Mouse (Mus musculus) heart, adult 11 months (tissue): ENCODE measurements around the gene Kcnk2.
"Not testable (repeated sequence)": the region's sequence is repeated elsewhere in the genome, so short reads cannot be mapped to it uniquely, and the experiment has no call there.

ENCODE experiments used
- DNase-seq: peaks from one replicate; pipeline ENCODE4 v3.0.0; 2022

Kcnk2 gene

DNA sequence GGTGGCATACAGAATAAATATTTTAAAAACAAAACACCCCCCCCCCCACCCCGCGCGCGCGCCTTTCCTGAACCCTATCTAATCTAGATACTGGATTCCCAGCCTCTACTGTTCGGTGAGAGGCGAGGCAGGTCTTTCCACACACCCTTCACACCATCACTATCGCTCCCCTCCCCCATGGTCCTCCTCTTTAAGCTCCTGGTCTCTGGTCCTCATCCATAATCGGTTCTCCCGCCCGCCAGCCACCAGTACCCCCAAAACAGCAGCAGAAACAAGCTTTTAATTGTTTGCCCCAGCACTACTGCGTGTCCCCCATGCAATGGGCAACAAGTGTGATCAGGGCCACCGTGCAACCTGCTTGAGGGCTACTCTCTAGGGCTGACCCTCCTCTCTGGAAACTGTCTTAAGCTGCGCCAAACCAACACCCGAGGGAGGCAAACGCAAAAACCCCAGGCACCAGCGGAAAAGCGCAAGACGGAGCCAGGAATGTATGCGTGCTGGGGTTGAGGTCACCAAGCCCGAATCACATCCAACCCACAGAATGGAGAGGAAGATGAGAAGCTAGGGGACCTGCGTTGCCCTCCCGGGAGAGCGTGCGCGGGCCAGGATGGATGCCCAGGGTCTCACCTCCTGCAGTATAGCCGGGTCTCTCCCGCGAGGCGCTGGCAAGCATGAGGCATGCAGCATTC lies 59.5 kb downstream of the Kcnk2 start:
- DNase-seq: peak; percentile 90

- DNase-seq: peak; percentile 91
Measured at GRCm38 (mm10) chr1:189341381-189341917, 60.6 kb downstream of the Kcnk2 start.

DNA sequence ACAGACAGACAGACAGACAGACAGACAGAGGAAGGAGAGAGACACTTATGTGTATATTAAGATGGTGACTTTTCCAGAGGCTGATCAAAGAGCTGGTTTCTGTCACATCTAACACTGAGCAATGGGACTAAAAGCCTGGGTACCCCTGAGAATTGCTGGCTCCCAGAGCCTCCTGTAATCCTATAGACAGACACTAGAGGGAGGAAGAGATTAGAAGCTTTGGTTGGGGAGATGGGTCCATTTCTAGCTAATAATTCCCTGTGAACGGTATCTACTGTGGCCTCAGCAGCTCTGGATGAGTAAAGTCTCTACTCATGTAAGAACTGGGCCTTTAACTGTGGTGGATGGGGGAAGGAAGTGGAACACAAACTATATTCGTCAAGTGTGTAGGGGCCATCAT lies 86.2 kb downstream of the Kcnk2 start:
- no peak for DNase-seq

DNA sequence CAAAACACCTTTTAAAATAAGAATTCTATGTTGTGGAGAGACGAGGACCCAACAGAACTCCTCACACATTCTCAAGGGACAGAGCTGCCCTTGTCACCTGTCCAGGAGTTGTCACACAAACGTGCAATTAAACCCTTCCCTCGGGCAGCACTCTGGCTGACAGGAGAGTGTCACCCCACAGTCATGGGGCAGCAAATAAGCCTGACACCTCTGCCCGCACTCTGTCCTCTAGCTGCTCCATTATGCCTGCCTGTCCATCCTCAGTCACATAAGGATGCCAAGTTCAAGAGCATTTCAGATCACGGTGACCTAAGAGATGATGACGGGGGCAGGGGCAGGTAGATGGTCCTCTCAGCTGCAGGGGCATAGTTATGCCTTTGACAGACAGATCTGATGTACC lies 87.6 kb downstream of the Kcnk2 start:
- DNase-seq: no peak

DNA sequence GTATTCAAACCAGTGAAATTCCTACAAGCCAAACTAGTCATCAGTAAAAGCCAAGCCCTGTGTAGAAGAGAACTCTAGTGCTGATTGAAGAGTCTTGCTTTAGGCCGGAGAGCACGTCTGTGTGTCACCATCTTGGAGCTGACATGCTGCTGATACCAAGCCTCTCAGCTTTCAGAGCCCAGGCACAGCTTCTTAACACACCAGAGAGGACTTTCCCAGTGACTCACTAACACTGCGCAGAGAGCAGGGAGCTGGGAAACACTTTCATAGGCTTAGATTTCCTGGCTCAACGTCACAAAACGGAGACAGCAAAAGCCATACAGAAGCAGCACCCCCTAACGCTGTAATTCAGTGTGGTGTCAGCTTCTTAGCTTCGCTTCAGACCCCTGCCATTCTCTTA lies 88.3 kb downstream of the Kcnk2 start:
- no peak for DNase-seq

GRCm38 (mm10) chr1:189310145-189310544 lies 91.9 kb downstream of the Kcnk2 start:
- no peak for DNase-seq

DNA sequence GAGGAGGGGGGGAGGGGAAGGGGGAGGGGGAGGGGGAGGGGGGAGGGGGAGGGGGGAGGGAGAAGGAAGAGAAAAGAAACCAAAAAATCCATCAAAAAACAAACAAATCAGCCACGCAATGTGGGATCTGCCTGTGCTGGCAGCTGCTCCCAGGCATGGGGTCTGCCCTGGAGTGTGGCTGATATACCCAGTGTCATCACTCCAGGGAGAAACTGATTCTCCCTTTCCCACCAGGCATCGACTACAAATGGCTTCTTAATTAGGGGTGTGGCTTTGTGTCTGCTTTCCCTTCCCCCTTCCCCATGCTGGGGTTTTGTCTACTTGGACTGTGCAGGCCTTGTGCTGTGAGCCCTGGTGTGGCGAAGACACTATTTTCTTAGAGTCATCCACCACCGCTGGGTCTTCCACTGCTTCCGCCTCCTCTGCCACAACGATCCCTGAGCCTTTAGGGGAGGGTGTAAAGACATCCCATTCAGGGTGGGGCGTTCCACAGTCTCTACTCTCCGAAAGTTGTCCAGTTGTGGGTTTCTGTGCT lies 97.0 kb downstream of the Kcnk2 start:
- no peak for DNase-seq

GRCm38 (mm10) chr1:189303001-189303400 lies 99.1 kb downstream of the Kcnk2 start:
- no peak for DNase-seq

GRCm38 (mm10) chr1:189293679-189294406 lies 108.2 kb downstream of the Kcnk2 start:
- DNase-seq: no peak

DNA sequence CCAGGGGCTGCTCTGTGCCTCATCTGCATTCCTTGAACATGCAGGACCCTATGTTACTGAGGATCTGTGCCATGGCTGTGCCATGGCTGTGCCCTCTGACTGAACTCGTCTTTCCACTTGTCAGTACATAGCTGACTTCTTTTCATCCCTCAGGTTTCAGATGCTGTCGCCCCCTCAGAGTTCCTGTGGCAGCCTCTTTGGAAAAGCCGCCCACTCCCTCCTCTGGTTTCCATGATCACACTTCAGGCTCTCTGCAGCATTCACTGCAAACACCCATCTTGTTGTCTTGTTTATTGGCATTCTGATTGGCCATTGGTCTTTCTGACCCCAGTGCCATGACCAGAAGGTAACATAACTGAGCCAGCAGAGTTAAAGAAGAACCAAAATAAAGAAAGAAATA lies 111.2 kb downstream of the Kcnk2 start:
- DNase-seq: no peak

GRCm38 (mm10) chr1:189288948-189289347 lies 113.1 kb downstream of the Kcnk2 start:
- peak; percentile 27 for DNase-seq

DNA sequence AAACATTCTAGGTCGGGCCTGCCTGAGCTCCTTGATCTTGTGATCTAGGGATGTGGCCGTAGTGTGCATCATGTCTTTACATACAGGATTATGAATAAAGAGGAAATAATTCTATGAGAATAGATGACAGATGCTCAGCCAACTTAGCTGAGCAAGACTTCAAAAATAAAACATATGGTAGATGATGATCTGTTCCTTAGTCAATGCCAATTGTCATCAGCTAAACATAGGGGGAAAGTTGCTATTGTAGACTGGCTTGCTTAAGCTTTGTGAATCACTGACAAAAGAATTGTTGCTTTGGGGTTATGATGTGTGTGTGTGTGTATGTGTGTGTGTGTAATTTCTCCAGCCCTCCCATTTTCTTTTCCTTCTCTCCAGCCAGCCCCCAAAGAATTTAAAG lies 129.8 kb downstream of the Kcnk2 start:
- peak; percentile 39 for DNase-seq

GRCm38 (mm10) chr1:189253631-189254030 lies 148.4 kb downstream of the Kcnk2 start:
- DNase-seq: peak; percentile 79

DNA sequence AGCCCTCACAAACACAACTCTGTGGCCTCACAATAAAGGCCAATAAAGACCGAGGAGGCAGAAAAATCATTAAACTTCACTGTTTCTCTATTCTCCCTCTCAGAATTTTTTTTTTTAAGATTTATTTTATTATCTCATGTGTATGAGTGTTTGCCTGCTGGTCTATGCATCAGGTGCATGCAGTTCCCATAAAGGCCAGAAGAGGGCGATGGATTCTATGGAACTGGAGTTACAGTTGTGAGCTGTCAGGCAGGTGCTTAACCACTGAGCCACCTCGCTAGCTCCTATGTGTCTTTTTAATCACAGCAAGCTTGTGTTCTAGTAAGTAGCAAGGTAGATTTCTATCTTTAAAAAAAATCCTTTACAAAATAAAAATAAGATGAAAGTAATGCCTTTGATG lies 148.9 kb downstream of the Kcnk2 start:
- DNase-seq: peak; percentile 52

DNA sequence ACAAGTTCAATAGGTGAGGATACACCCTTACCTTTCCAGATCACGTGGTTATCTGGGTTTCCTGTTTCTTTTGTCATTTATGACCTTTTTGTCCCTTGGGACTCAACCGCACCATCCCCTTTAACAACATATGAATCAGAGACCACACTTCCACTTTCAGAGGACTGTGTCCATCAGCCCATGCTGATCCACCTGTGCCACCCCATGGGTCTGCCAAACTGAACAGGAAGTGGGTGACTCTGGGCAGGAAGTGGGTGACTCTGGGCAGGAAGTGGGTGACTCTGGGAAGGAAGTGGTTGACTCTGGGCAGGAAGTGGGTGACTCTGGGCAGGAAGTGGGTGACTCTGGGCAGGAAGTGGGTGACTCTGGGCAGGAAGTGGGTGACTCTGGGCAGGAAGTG lies 158.9 kb downstream of the Kcnk2 start:
- DNase-seq: not testable (repeated sequence)

- no peak for DNase-seq
Measured at GRCm38 (mm10) chr1:189235261-189235660, 166.8 kb downstream of the Kcnk2 start.

DNA sequence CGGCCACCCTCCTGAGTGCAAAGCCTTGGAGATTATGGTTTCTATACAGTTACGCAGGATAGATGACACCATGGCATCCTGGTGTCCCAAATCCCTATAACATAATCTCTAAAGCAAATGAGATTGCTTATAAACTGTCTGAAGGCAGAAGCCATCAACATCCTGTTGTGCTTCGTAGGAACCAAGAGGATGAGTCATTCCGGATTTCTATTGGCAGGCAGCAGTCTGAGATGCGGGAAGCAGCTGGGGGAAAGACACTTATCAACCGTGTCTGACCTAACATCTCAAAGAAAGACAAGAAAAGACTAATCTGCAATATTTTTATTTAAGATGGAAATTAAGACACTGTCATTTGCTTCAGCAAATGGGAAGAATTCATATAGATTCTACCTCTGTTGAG lies 169.2 kb downstream of the Kcnk2 start:
- DNase-seq: peak; percentile 90

- peak; percentile 88 for DNase-seq
Measured at GRCm38 (mm10) chr1:189228222-189229084, 173.6 kb downstream of the Kcnk2 start.

GRCm38 (mm10) chr1:189227479-189227878 lies 174.6 kb downstream of the Kcnk2 start:
- peak; percentile 60 for DNase-seq

DNA sequence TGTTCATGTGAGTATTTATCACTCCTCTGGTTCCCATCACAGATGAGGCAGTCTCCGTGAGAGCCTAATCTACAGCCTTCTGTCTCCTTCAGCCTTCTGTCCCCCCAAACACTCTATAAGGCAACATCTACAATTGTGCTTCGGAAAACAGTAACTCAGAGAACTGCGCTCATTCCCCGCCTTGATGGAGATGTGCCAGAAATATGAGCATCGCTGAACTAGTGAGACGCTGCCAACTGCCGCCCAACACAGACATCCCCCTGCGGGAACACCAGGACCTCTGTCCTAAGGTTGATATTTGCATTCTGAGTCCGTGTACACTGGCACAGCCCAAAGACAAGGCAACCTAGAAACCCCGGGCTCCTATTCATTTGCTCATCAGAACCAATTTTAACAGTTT lies 183.0 kb downstream of the Kcnk2 start:
- peak; percentile 78 for DNase-seq

DNA sequence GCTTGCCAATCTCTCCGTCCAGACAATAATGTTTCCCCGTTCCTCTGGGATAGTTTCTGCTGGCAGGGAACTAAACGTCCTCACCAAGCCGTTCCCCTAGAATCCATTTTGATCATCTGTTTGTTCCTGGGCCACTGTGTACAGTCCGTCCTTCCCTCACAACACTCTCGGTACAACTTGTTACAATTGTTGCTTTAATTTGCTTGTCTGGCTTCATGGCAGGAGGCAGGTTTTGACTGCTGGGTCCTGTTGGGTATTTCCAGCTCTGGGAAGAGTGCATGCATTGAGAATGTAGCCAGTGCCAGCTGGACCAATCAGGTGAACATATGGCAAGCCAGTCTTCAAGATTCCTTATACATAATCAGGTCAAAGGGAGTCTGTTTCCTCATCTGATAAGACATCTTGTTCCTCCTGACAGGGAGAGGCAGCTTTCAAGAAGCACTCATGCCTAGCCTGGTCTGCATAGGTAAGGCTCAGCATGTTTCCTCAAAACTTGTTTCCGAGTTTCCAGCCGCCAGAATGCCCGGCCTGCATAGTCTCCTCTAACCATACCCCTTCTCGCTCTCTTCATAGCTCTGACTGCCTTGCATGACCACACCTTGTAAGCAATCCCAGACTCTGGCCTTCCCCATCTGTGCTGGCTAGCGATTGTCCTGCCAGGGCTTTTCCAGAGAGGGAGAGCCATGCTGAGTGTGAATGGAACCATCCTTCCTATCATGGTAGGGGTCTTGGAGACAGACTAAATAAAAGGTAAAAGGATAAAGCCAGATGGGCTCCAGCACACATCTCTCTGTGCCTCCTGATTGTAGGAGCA lies 184.1 kb downstream of the Kcnk2 start:
- peak; percentile 94 for DNase-seq

DNA sequence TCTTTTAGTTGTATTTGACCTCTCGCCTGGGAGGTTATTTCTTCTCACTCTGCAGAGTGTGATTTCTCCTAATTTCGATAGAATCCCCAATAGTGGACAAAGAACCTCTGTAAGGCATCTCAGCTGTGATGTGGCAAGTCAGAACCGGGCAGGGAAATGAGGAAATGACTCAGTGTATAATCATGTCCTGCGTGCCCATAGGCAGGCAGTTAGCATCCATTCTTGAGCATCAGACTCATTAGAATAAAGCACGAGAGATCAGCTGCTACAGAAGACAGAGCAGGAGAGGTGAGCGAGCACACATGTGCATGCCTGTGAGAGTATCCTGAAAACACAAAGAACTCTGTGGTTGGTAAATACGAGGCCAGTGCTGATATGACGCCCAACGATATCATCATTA lies 186.9 kb downstream of the Kcnk2 start:
- peak; percentile 80 for DNase-seq
